Mouse (Mus musculus): Measurements from ENCODE around the gene Man2b2. TPM values are rescaled to one million over a fixed set of nuclear protein-coding genes. Genes with fewer than 3 reads are reported as not detected.

The Man2b2 gene
- polyA plus RNA-seq, 1 experiment: 4.5 TPM

GRCm38 (mm10) chr5:36866701-36867250, 36.3 kb upstream of the Man2b2 start:
- Histone ChIP-seq H3K4me3 (ENCODE audit: insufficient read depth, poor library complexity, severe bottlenecking) (no peak overlapping the region), H3K79me2 (ENCODE audit: control insufficient read depth, insufficient read depth) (no peaks in the 10 kb centered on the region), H3K27me3 (ENCODE audit: control insufficient read depth, insufficient read depth, insufficient read length) (peaks cover 99% of the 10 kb centered on the region), H3K79me3 (ENCODE audit: low read depth) (no peaks in the 10 kb centered on the region), H3ac (ENCODE audit: control insufficient read depth, insufficient read length, low read depth) (no peak overlapping the region), H3K36me3 (ENCODE audit: control insufficient read depth, insufficient read depth) (no peaks in the 10 kb centered on the region)
- TF ChIP-seq MYOG (IDR thresholded peaks at IDR 0.05; ENCODE audit: control insufficient read depth, extremely low read depth, insufficient read length) (no peak), USF1 (IDR thresholded peaks at IDR 0.05; ENCODE audit: low read depth) (no peak), MYOD1 (IDR thresholded peaks at IDR 0.05; ENCODE audit: control insufficient read depth, insufficient read length, low read depth) (no peak), CEBPB (IDR thresholded peaks at IDR 0.05; ENCODE audit: low read depth) (no peak), CTCF (IDR thresholded peaks at IDR 0.05; ENCODE audit: control insufficient read depth, insufficient read depth, insufficient read length) (no peak), MAX (IDR thresholded peaks at IDR 0.05) (no peak), FOSL1 (IDR thresholded peaks at IDR 0.05; ENCODE audit: insufficient read depth, low read length, poor library complexity, severe bottlenecking) (no peak)

GRCm38 (mm10) chr5:36861084-36861483, 30.6 kb upstream of the Man2b2 start:
- TF ChIP-seq MYOD1 (IDR thresholded peaks at IDR 0.05; ENCODE audit: control insufficient read depth, insufficient read length, low read depth) (no peak), USF1 (IDR thresholded peaks at IDR 0.05; ENCODE audit: low read depth) (no peak), FOSL1 (IDR thresholded peaks at IDR 0.05; ENCODE audit: insufficient read depth, low read length, poor library complexity, severe bottlenecking) (no peak), MYOG (IDR thresholded peaks at IDR 0.05; ENCODE audit: control insufficient read depth, extremely low read depth, insufficient read length) (no peak), CTCF (IDR thresholded peaks at IDR 0.05; ENCODE audit: control insufficient read depth, insufficient read depth, insufficient read length) (no peak), CEBPB (IDR thresholded peaks at IDR 0.05; ENCODE audit: low read depth) (no peak), MAX (IDR thresholded peaks at IDR 0.05) (no peak)
- no peak overlapping the region for H3ac ChIP-seq (ENCODE audit: control insufficient read depth, insufficient read length, low read depth)
- peaks cover 58% of the 10 kb centered on the region for H3K27me3 ChIP-seq (ENCODE audit: control insufficient read depth, insufficient read depth, insufficient read length)
- no peaks in the 10 kb centered on the region for H3K79me3 ChIP-seq (ENCODE audit: low read depth)
- no peaks in the 10 kb centered on the region for H3K36me3 ChIP-seq (ENCODE audit: control insufficient read depth, insufficient read depth)
- H3K79me2 ChIP-seq (ENCODE audit: control insufficient read depth, insufficient read depth): no peaks in the 10 kb centered on the region
- no peak overlapping the region for H3K4me3 ChIP-seq (ENCODE audit: insufficient read depth, poor library complexity, severe bottlenecking)

- Histone ChIP-seq H3ac (ENCODE audit: control insufficient read depth, insufficient read length, low read depth) (no peak overlapping the region), H3K27me3 (ENCODE audit: control insufficient read depth, insufficient read depth, insufficient read length) (peaks cover 44% of the 10 kb centered on the region), H3K79me2 (ENCODE audit: control insufficient read depth, insufficient read depth) (no peaks in the 10 kb centered on the region), H3K36me3 (ENCODE audit: control insufficient read depth, insufficient read depth) (no peaks in the 10 kb centered on the region), H3K79me3 (ENCODE audit: low read depth) (no peaks in the 10 kb centered on the region), H3K4me3 (ENCODE audit: insufficient read depth, poor library complexity, severe bottlenecking) (no peak overlapping the region)
- TF ChIP-seq MYOG (IDR thresholded peaks at IDR 0.05; ENCODE audit: control insufficient read depth, extremely low read depth, insufficient read length): no peak
- no peak for TF ChIP-seq FOSL1 (IDR thresholded peaks at IDR 0.05; ENCODE audit: insufficient read depth, low read length, poor library complexity, severe bottlenecking)
These were observed 27.1 kb upstream of the Man2b2 start for GRCm38 (mm10) chr5:36857546-36857945.

- peaks cover 34% of the 10 kb centered on the region for H3K27me3 ChIP-seq (ENCODE audit: control insufficient read depth, insufficient read depth, insufficient read length)
- TF ChIP-seq USF1 (IDR thresholded peaks at IDR 0.05; ENCODE audit: low read depth): no peak
- no peak for TF ChIP-seq MYOG (IDR thresholded peaks at IDR 0.05; ENCODE audit: control insufficient read depth, extremely low read depth, insufficient read length)
- no peak for TF ChIP-seq MAX (IDR thresholded peaks at IDR 0.05)
- TF ChIP-seq MYOD1 (IDR thresholded peaks at IDR 0.05; ENCODE audit: control insufficient read depth, insufficient read length, low read depth): no peak
- TF ChIP-seq CTCF (IDR thresholded peaks at IDR 0.05; ENCODE audit: control insufficient read depth, insufficient read depth, insufficient read length): no peak
- no peak for TF ChIP-seq FOSL1 (IDR thresholded peaks at IDR 0.05; ENCODE audit: insufficient read depth, low read length, poor library complexity, severe bottlenecking)
- TF ChIP-seq CEBPB (IDR thresholded peaks at IDR 0.05; ENCODE audit: low read depth): no peak
These were observed 26.1 kb upstream of the Man2b2 start for GRCm38 (mm10) chr5:36856529-36856928.

GRCm38 (mm10) chr5:36855180-36855579, 24.7 kb upstream of the Man2b2 start:
- TF ChIP-seq CTCF (IDR thresholded peaks at IDR 0.05; ENCODE audit: control insufficient read depth, insufficient read depth, insufficient read length) (no peak), MYOD1 (IDR thresholded peaks at IDR 0.05; ENCODE audit: control insufficient read depth, insufficient read length, low read depth) (no peak), CEBPB (IDR thresholded peaks at IDR 0.05; ENCODE audit: low read depth) (no peak), USF1 (IDR thresholded peaks at IDR 0.05; ENCODE audit: low read depth) (no peak), MYOG (IDR thresholded peaks at IDR 0.05; ENCODE audit: control insufficient read depth, extremely low read depth, insufficient read length) (no peak), MAX (IDR thresholded peaks at IDR 0.05) (no peak), FOSL1 (IDR thresholded peaks at IDR 0.05; ENCODE audit: insufficient read depth, low read length, poor library complexity, severe bottlenecking) (no peak)
- H3K36me3 ChIP-seq (ENCODE audit: control insufficient read depth, insufficient read depth): no peaks in the 10 kb centered on the region
- H3K4me3 ChIP-seq (ENCODE audit: insufficient read depth, poor library complexity, severe bottlenecking): no peak overlapping the region
- no peaks in the 10 kb centered on the region for H3K79me2 ChIP-seq (ENCODE audit: control insufficient read depth, insufficient read depth)
- no peak overlapping the region for H3ac ChIP-seq (ENCODE audit: control insufficient read depth, insufficient read length, low read depth)
- peaks cover 40% of the 10 kb centered on the region for H3K27me3 ChIP-seq (ENCODE audit: control insufficient read depth, insufficient read depth, insufficient read length)
- no peaks in the 10 kb centered on the region for H3K79me3 ChIP-seq (ENCODE audit: low read depth)

More at GRCm38 (mm10) chr5:36856529-36856928, 26.1 kb upstream of the Man2b2 start:
- no peaks in the 10 kb centered on the region for H3K79me2 ChIP-seq (ENCODE audit: control insufficient read depth, insufficient read depth)
- no peaks in the 10 kb centered on the region for H3K36me3 ChIP-seq (ENCODE audit: control insufficient read depth, insufficient read depth)
- H3K4me3 ChIP-seq (ENCODE audit: insufficient read depth, poor library complexity, severe bottlenecking): no peak overlapping the region
- H3K79me3 ChIP-seq (ENCODE audit: low read depth): no peaks in the 10 kb centered on the region
- no peak overlapping the region for H3ac ChIP-seq (ENCODE audit: control insufficient read depth, insufficient read length, low read depth)

GRCm38 (mm10) chr5:36851572-36851971, 21.1 kb upstream of the Man2b2 start:
- no peaks in the 10 kb centered on the region for H3K36me3 ChIP-seq (ENCODE audit: control insufficient read depth, insufficient read depth)
- H3K4me3 ChIP-seq (ENCODE audit: insufficient read depth, poor library complexity, severe bottlenecking): no peak overlapping the region
- H3K79me3 ChIP-seq (ENCODE audit: low read depth): no peaks in the 10 kb centered on the region
- H3ac ChIP-seq (ENCODE audit: control insufficient read depth, insufficient read length, low read depth): no peak overlapping the region
- TF ChIP-seq CTCF (IDR thresholded peaks at IDR 0.05; ENCODE audit: control insufficient read depth, insufficient read depth, insufficient read length) (no peak), MYOD1 (IDR thresholded peaks at IDR 0.05; ENCODE audit: control insufficient read depth, insufficient read length, low read depth) (no peak), FOSL1 (IDR thresholded peaks at IDR 0.05; ENCODE audit: insufficient read depth, low read length, poor library complexity, severe bottlenecking) (no peak), MYOG (IDR thresholded peaks at IDR 0.05; ENCODE audit: control insufficient read depth, extremely low read depth, insufficient read length) (no peak), USF1 (IDR thresholded peaks at IDR 0.05; ENCODE audit: low read depth) (no peak), MAX (IDR thresholded peaks at IDR 0.05) (no peak), CEBPB (IDR thresholded peaks at IDR 0.05; ENCODE audit: low read depth) (no peak)
- H3K27me3 ChIP-seq (ENCODE audit: control insufficient read depth, insufficient read depth, insufficient read length): peaks cover 57% of the 10 kb centered on the region
- no peaks in the 10 kb centered on the region for H3K79me2 ChIP-seq (ENCODE audit: control insufficient read depth, insufficient read depth)
